ENCODE assay signal across 8 mouse cellular contexts in the genomic region with DNA sequence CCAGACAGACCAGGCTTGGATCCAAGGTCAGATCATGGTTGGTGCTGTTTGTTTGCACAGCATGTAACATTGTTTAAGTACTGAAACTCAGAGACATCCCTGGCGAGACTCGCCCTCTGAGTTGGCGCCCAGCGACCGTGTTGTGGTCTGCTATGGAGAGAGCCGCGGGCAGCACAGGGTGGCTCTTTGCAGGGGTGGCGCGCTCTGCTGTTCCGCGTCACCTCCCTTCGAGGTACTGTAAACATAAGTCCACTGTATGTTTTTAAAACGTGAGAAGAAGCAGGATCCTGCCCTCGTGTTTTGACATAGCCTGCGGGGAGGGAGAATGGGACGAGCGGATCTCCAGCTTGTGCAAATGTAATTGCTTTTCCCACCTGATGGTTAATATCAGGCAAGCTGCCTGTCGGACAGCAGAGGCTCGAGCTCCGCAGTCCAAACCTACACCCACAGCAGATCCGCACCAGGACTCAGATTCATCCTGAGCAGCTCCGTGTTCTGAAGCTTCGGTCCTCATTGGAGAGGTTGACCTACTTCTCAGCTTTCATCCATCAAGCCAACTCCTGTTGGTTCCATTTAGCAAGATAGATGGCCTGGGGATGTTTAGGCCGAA.
A peak's percentile ranks its signal among the peaks of the same experiment; 100 is the strongest.
DNase-seq lines count a peak whose midpoint lies in the region; ATAC-seq and TF ChIP-seq lines count a peak whose summit lies in the region.

No protein-coding gene starts in this region.

- peak overlapping the region; percentile 40 for H3K4me3 ChIP-seq in cerebellum, adult 2 months (replicated peaks; ENCODE audit: insufficient read depth, low read depth, low read length)
- H3K4me3 ChIP-seq in intestine, postnatal 0 days (ENCODE audit: low read depth, low read length): peak overlapping the region; percentile 18; the same call in 1 of the 2 replicates
- H3K4me3 ChIP-seq in neural tube, embryonic 15.5 days (replicated peaks): peak overlapping the region; percentile 13; the same call in 1 of the 2 replicates

- peak overlapping the region; percentile 48 for H3K4me2 ChIP-seq in intestine, postnatal 0 days (replicated peaks; ENCODE audit: low read depth)
- peak overlapping the region; percentile 51 for H3K4me2 ChIP-seq in neural tube, embryonic 15.5 days

- no peaks in the 10 kb centered on the region for H3K36me3 ChIP-seq in intestine, postnatal 0 days (ENCODE audit: control insufficient read depth, insufficient read depth)
- H3K36me3 ChIP-seq in neural tube, embryonic 15.5 days: no peaks in the 10 kb centered on the region

- no peak for TF ChIP-seq CTCF in cerebellum, adult 2 months (IDR thresholded peaks at IDR 0.05; ENCODE audit: borderline replicate concordance, insufficient read depth, low read depth, low read length)
- no peak for TF ChIP-seq CTCF in intestine, postnatal 0 days (IDR thresholded peaks at IDR 0.05; ENCODE audit: low read depth)

- no peaks in the 10 kb centered on the region for H3K4me1 ChIP-seq in cerebellum, adult 2 months (ENCODE audit: control insufficient read depth, insufficient read depth, low read length)
- H3K4me1 ChIP-seq in intestine, postnatal 0 days (replicated peaks; ENCODE audit: control insufficient read depth, insufficient read depth, low read length): no peaks in the 10 kb centered on the region
- H3K4me1 ChIP-seq in neural tube, embryonic 15.5 days: no peaks in the 10 kb centered on the region

- no peak overlapping the region for H3K9ac ChIP-seq in intestine, postnatal 0 days (ENCODE audit: low read depth, low read length)
- H3K9ac ChIP-seq in neural tube, embryonic 15.5 days (replicated peaks): no peak overlapping the region

- H3K9me3 ChIP-seq in intestine, postnatal 0 days (ENCODE audit: control insufficient read depth): no peaks in the 10 kb centered on the region
- no peaks in the 10 kb centered on the region for H3K9me3 ChIP-seq in neural tube, embryonic 15.5 days (replicated peaks)

- ATAC-seq in intestine, postnatal 0 days: no peak
- ATAC-seq in neural tube, embryonic 15.5 days (ENCODE audit: low FRiP score): no peak

- 11% methylated on average over 24 of the region's 24 CpGs for WGBS in cerebellum, adult 2 months
- 29% methylated on average over 24 of the region's 24 CpGs for WGBS in intestine, postnatal 0 days
- WGBS in neural tube, embryonic 15.5 days: 57% methylated on average over 24 of the region's 24 CpGs

- H3K27me3 ChIP-seq in cerebellum, adult 2 months (ENCODE audit: control insufficient read depth, insufficient read depth, low read length): no peaks in the 10 kb centered on the region
- H3K27me3 ChIP-seq in intestine, postnatal 0 days (replicated peaks; ENCODE audit: control insufficient read depth, insufficient read depth, low read length): no peaks in the 10 kb centered on the region
- H3K27me3 ChIP-seq in neural tube, embryonic 15.5 days (replicated peaks): no peaks in the 10 kb centered on the region

- TF ChIP-seq POLR2A in cerebellum, adult 2 months (IDR thresholded peaks at IDR 0.05; ENCODE audit: borderline replicate concordance, insufficient read depth, low read length): no peak

- intact Hi-C loops in left cerebral cortex, postnatal 4 days (cut with DNase I): no loop called here
- intact Hi-C loops in left cerebral cortex, postnatal 14 days (cut with DNase I): no loop called here

- no peak overlapping the region for H3K27ac ChIP-seq in cerebellum, adult 2 months (ENCODE audit: insufficient read depth, low read length)
- no peak overlapping the region for H3K27ac ChIP-seq in intestine, postnatal 0 days (ENCODE audit: low read depth, low read length)
- no peak overlapping the region for H3K27ac ChIP-seq in neural tube, embryonic 15.5 days (replicated peaks)

- DNase-seq in cerebellum, adult 2 months: peak; percentile 16 to 18
- no peak for DNase-seq in cerebellum, adult 11 months
- DNase-seq in left cerebral cortex, postnatal 4 days: peak; percentile 12
- DNase-seq in left cerebral cortex, postnatal 14 days (ENCODE audit: low spot score in 2 of 2): no peak
- DNase-seq in gastrocnemius, postnatal 4 days (ENCODE audit: low spot score in 2 of 2): no peak
- DNase-seq in adrenal gland, adult 18-20 months (ENCODE audit: low spot score in 2 of 2): no peak

Comparison
In these comparisons a context has a peak if more than half of its experiments do, and no peak if none do; other contexts are left out.
1. DNase-seq: peak in cerebellum, adult 2 months (2 of 2) and left cerebral cortex, postnatal 4 days (single experiment); none in cerebellum, adult 11 months (single experiment), left cerebral cortex, postnatal 14 days (0 of 2), gastrocnemius, postnatal 4 days (0 of 2) and adrenal gland, adult 18-20 months (0 of 2).
2. Peak in every context shown above with its lines, with median percentiles within 50 percentile points of each other: H3K4me3 ChIP-seq.